Mouse (Mus musculus): ENCODE measurements at regions not wholly inside any gene's neighbourhood (a gene's known extent, or its start where the extent isn't known, plus 50 kb on each side); places are given as distances from the start of the nearest gene placed in this dataset.

GRCm38 (mm10) chr3:148537669-148538271, 452.6 kb downstream of the Adgrl2 start:
- TF ChIP-seq POLR2A (IDR thresholded peaks at IDR 0.05; ENCODE audit: low read depth, low read length) (no peak), CTCF (IDR thresholded peaks at IDR 0.05; ENCODE audit: extremely low read depth, insufficient read length, insufficient replicate concordance, low read depth, low read length) (no peak)
- no peaks in the 10 kb centered on the region for H3K27me3 ChIP-seq (ENCODE audit: control insufficient read depth, insufficient read depth, low read length)
- WGBS = 75% methylated on average over 4 of the region's 4 CpGs
- no peaks in the 10 kb centered on the region for H3K36me3 ChIP-seq (ENCODE audit: control insufficient read depth, insufficient read depth, low read length)
- H3K4me1 ChIP-seq (ENCODE audit: control insufficient read depth, insufficient read depth, insufficient read length, low read length) = no peaks in the 10 kb centered on the region
- no peak overlapping the region for H3K27ac ChIP-seq (ENCODE audit: insufficient read depth, low read depth, low read length)
- H3K4me3 ChIP-seq (ENCODE audit: low read depth, low read length) = no peak overlapping the region

DNA sequence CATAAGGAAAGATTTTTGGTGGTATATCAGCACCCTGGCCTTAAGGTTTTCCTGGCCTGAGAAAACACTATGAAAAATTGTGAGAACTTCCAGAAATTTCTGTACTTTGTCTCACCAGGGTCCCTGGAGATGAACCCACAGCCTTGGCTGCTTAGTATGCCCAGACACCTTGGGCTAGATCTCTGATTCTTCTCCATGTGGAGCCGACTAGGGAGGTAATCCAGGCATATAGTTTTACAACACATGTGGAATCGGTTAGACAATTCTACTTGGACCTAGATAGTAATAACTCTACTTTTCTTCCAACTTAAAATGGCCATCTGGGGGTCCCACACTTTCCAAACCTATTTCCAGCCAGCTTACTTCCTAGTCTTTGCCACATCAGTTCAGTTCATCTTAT, 460.5 kb downstream of the Adgrl2 start:
- no peaks in the 10 kb centered on the region for H3K27me3 ChIP-seq (ENCODE audit: control insufficient read depth, insufficient read depth, low read length)
- no peaks in the 10 kb centered on the region for H3K4me1 ChIP-seq (ENCODE audit: control insufficient read depth, insufficient read depth, insufficient read length, low read length)
- WGBS = 69% methylated on average over 2 of the region's 2 CpGs
- no peak overlapping the region for H3K27ac ChIP-seq (ENCODE audit: insufficient read depth, low read depth, low read length)
- no peak overlapping the region for H3K4me3 ChIP-seq (ENCODE audit: low read depth, low read length)
- H3K36me3 ChIP-seq (ENCODE audit: control insufficient read depth, insufficient read depth, low read length) = no peaks in the 10 kb centered on the region
- no peak for TF ChIP-seq POLR2A (IDR thresholded peaks at IDR 0.05; ENCODE audit: low read depth, low read length)
- TF ChIP-seq CTCF (IDR thresholded peaks at IDR 0.05; ENCODE audit: extremely low read depth, insufficient read length, insufficient replicate concordance, low read depth, low read length) = no peak

DNA sequence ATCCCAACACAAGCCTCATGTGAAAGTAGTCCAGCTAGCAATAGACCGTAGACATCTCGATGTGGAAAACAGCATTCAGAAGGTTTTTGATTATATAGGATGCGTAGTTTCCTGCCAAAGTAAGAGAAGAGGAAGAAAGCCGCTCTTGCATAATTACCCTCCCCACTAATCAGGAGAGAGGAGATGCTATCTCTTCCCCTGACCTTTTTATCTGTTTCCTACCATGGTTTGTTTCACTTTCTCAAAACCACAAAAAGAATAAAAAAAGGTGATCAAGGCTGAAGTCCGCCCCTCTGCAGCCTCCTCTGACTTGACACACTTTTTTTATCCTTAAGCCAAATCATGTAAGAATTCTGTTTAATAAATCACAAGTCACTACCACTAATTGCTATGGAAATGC, 480.0 kb downstream of the Adgrl2 start:
- Histone ChIP-seq H3K27me3 (ENCODE audit: control insufficient read depth, insufficient read depth, low read length) (no peaks in the 10 kb centered on the region), H3K36me3 (ENCODE audit: control insufficient read depth, insufficient read depth, low read length) (no peaks in the 10 kb centered on the region), H3K27ac (ENCODE audit: insufficient read depth, low read depth, low read length) (no peak overlapping the region), H3K4me3 (ENCODE audit: low read depth, low read length) (no peak overlapping the region), H3K4me1 (ENCODE audit: control insufficient read depth, insufficient read depth, insufficient read length, low read length) (no peaks in the 10 kb centered on the region)
- WGBS = 54% methylated on average over 5 of the region's 5 CpGs
- TF ChIP-seq POLR2A (IDR thresholded peaks at IDR 0.05; ENCODE audit: low read depth, low read length) (no peak), CTCF (IDR thresholded peaks at IDR 0.05; ENCODE audit: extremely low read depth, insufficient read length, insufficient replicate concordance, low read depth, low read length) (no peak)

GRCm38 (mm10) chr3:148504928-148505327, 485.4 kb downstream of the Adgrl2 start:
- Histone ChIP-seq H3K27me3 (ENCODE audit: control insufficient read depth, insufficient read depth, low read length) (no peaks in the 10 kb centered on the region), H3K36me3 (ENCODE audit: control insufficient read depth, insufficient read depth, low read length) (no peaks in the 10 kb centered on the region), H3K4me1 (ENCODE audit: control insufficient read depth, insufficient read depth, insufficient read length, low read length) (no peaks in the 10 kb centered on the region), H3K4me3 (ENCODE audit: low read depth, low read length) (no peak overlapping the region), H3K27ac (ENCODE audit: insufficient read depth, low read depth, low read length) (no peak overlapping the region)
- 92% methylated on average over 2 of the region's 2 CpGs for WGBS
- TF ChIP-seq CTCF (IDR thresholded peaks at IDR 0.05; ENCODE audit: extremely low read depth, insufficient read length, insufficient replicate concordance, low read depth, low read length) (no peak), POLR2A (IDR thresholded peaks at IDR 0.05; ENCODE audit: low read depth, low read length) (no peak)

DNA sequence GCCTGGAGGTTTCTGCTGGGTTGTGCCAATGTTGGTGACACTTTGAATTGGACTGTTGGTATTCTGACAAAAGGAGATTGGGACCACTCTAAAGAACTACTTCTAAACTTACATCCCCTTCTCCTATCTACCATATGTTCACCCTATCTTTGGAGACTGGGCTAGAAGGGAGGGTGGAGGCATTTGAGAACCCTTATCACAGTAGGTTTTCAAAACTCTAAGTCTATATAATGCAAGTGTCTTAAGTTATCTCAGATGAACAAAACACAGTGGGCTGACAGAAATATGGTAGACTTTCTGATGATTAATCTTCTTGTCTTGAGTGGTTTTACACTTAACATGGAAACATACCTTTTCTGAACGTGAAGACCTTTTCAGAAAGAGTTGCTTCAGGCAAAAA, 486.9 kb downstream of the Adgrl2 start:
- H3K27ac ChIP-seq (ENCODE audit: insufficient read depth, low read depth, low read length) = no peak overlapping the region
- WGBS = 84% methylated on average over 1 of the region's 1 CpGs
- H3K4me3 ChIP-seq (ENCODE audit: low read depth, low read length) = no peak overlapping the region
- TF ChIP-seq CTCF (IDR thresholded peaks at IDR 0.05; ENCODE audit: extremely low read depth, insufficient read length, insufficient replicate concordance, low read depth, low read length) = no peak
- no peak for TF ChIP-seq POLR2A (IDR thresholded peaks at IDR 0.05; ENCODE audit: low read depth, low read length)
- H3K27me3 ChIP-seq (ENCODE audit: control insufficient read depth, insufficient read depth, low read length) = no peaks in the 10 kb centered on the region
- H3K4me1 ChIP-seq (ENCODE audit: control insufficient read depth, insufficient read depth, insufficient read length, low read length) = no peaks in the 10 kb centered on the region
- H3K36me3 ChIP-seq (ENCODE audit: control insufficient read depth, insufficient read depth, low read length) = no peaks in the 10 kb centered on the region

GRCm38 (mm10) chr3:148501801-148502200, 488.6 kb downstream of the Adgrl2 start:
- 80% methylated on average over 3 of the region's 3 CpGs for WGBS
- Histone ChIP-seq H3K36me3 (ENCODE audit: control insufficient read depth, insufficient read depth, low read length) (no peaks in the 10 kb centered on the region), H3K4me3 (ENCODE audit: low read depth, low read length) (no peak overlapping the region), H3K27ac (ENCODE audit: insufficient read depth, low read depth, low read length) (no peak overlapping the region), H3K4me1 (ENCODE audit: control insufficient read depth, insufficient read depth, insufficient read length, low read length) (no peaks in the 10 kb centered on the region), H3K27me3 (ENCODE audit: control insufficient read depth, insufficient read depth, low read length) (no peaks in the 10 kb centered on the region)
- TF ChIP-seq POLR2A (IDR thresholded peaks at IDR 0.05; ENCODE audit: low read depth, low read length) = no peak
- no peak for TF ChIP-seq CTCF (IDR thresholded peaks at IDR 0.05; ENCODE audit: extremely low read depth, insufficient read length, insufficient replicate concordance, low read depth, low read length)

GRCm38 (mm10) chr3:148496672-148497071, 493.7 kb downstream of the Adgrl2 start:
- no peak for TF ChIP-seq CTCF (IDR thresholded peaks at IDR 0.05; ENCODE audit: extremely low read depth, insufficient read length, insufficient replicate concordance, low read depth, low read length)
- TF ChIP-seq POLR2A (IDR thresholded peaks at IDR 0.05; ENCODE audit: low read depth, low read length) = no peak
- no peaks in the 10 kb centered on the region for H3K4me1 ChIP-seq (ENCODE audit: control insufficient read depth, insufficient read depth, insufficient read length, low read length)
- H3K36me3 ChIP-seq (ENCODE audit: control insufficient read depth, insufficient read depth, low read length) = no peaks in the 10 kb centered on the region
- no peak overlapping the region for H3K27ac ChIP-seq (ENCODE audit: insufficient read depth, low read depth, low read length)
- no peaks in the 10 kb centered on the region for H3K27me3 ChIP-seq (ENCODE audit: control insufficient read depth, insufficient read depth, low read length)
- no peak overlapping the region for H3K4me3 ChIP-seq (ENCODE audit: low read depth, low read length)
- WGBS = 61% methylated on average over 5 of the region's 5 CpGs
